Mouse (Mus musculus) MEL (cell line): ENCODE data around the gene Tgif1.
A peak's percentile ranks its signal among the peaks of the same experiment; 100 is the strongest.

Experiments
- BHLHE40 ChIP-seq: IDR thresholded peaks from 2 replicates; pipeline ENCODE4 v1.6.1; 2012; ENCODE audit warnings: low read depth, mild to moderate bottlenecking, inconsistent platforms, low read length, improper control_type of control experiment, borderline replicate concordance
- CTCF ChIP-seq, 3 experiments: IDR thresholded peaks in 2 of 3; conservative IDR thresholded peaks in 1 of 3; 2 replicates each; pipeline ENCODE4 v1.5.1; 2011 to 2012; ENCODE audit warnings: low read length in 3 of 3, low read depth in 2 of 3, mild to moderate bottlenecking in 2 of 3, improper control_type of control experiment in 1 of 3, inconsistent platforms in 1 of 3, mixed read lengths in 1 of 3, moderate library complexity in 1 of 3; ENCODE audit not compliant: control insufficient read depth in 1 of 3, insufficient read depth in 1 of 3, poor library complexity in 1 of 3, severe bottlenecking in 1 of 3
- ELF1 ChIP-seq: IDR thresholded peaks from 2 replicates; pipeline ENCODE4 v1.6.1; 2014; ENCODE audit warnings: low read depth, mild to moderate bottlenecking, inconsistent platforms, low read length, improper control_type of control experiment, moderate library complexity
- EP300 ChIP-seq, 2 experiments: IDR thresholded peaks; 2 replicates each; pipeline ENCODE4 v1.6.1; 2011; ENCODE audit warnings: improper control_type of control experiment in 2 of 2, low read length in 2 of 2, low read depth in 1 of 2, mild to moderate bottlenecking in 1 of 2
- MAFK ChIP-seq: IDR thresholded peaks from 2 replicates; pipeline ENCODE4 v1.6.1; 2011; ENCODE audit warnings: low read depth, mild to moderate bottlenecking, low read length, improper control_type of control experiment, borderline replicate concordance
- MYB ChIP-seq: IDR thresholded peaks from 2 replicates; pipeline ENCODE4 v1.6.1; 2011; ENCODE audit warnings: mild to moderate bottlenecking, low read depth, low read length, improper control_type of control experiment
- NELFE ChIP-seq: IDR thresholded peaks from 2 replicates; pipeline ENCODE4 v1.6.1; 2011; ENCODE audit warnings: low read depth, low read length, improper control_type of control experiment
- POLR2A ChIP-seq, 2 experiments: IDR thresholded peaks; 2 replicates each; pipeline ENCODE4 v1.6.1; 2011 to 2012; ENCODE audit warnings: low read length in 2 of 2, mild to moderate bottlenecking in 2 of 2, control low read depth in 1 of 2, improper control_type of control experiment in 1 of 2, low read depth in 1 of 2, moderate library complexity in 1 of 2; ENCODE audit not compliant: control insufficient read depth in 1 of 2, insufficient read depth in 1 of 2, poor library complexity in 1 of 2
- POLR2AphosphoS2 ChIP-seq: IDR thresholded peaks from 2 replicates; pipeline ENCODE4 v1.6.1; 2011; ENCODE audit warnings: low read length, improper control_type of control experiment
- RCOR1 ChIP-seq: IDR thresholded peaks from 2 replicates; pipeline ENCODE4 v1.6.1; 2012; ENCODE audit warnings: low read depth, mild to moderate bottlenecking, inconsistent platforms, low read length, improper control_type of control experiment
- USF1 ChIP-seq: IDR thresholded peaks from 2 replicates; pipeline ENCODE4 v1.6.1; 2014; ENCODE audit warnings: low read depth, mild to moderate bottlenecking, inconsistent platforms, low read length, improper control_type of control experiment, moderate library complexity
- USF2 ChIP-seq, 2 experiments: IDR thresholded peaks; 2 replicates each; pipeline ENCODE4 v1.6.1; 2011 to 2012; ENCODE audit warnings: improper control_type of control experiment in 2 of 2, low read length in 2 of 2, borderline replicate concordance in 1 of 2, inconsistent platforms in 1 of 2, low read depth in 1 of 2, mild to moderate bottlenecking in 1 of 2; ENCODE audit not compliant: insufficient read depth in 1 of 2
- ZKSCAN1 ChIP-seq: IDR thresholded peaks from 2 replicates; pipeline ENCODE4 v1.6.1; 2012; ENCODE audit warnings: low read depth, mild to moderate bottlenecking, inconsistent platforms, low read length, improper control_type of control experiment, moderate library complexity
- ZMIZ1 ChIP-seq: IDR thresholded peaks from 2 replicates; pipeline ENCODE4 v1.6.1; 2012; ENCODE audit warnings: low read depth, mild to moderate bottlenecking, inconsistent platforms, low read length, improper control_type of control experiment, moderate library complexity

GRCm38 (mm10) chr17:70872936-70873777 is 19.8 kb upstream of the Tgif1 start:
- no peak for TF ChIP-seq USF2 (IDR thresholded peaks at IDR 0.05; ENCODE audit: borderline replicate concordance in 1 of 2, insufficient read depth in 1 of 2, low read depth in 1 of 2, low read length in 2 of 2)
- TF ChIP-seq USF1 = peak; percentile 16; the same call in 1 of the 2 replicates
- no peak for TF ChIP-seq CTCF (IDR thresholded peaks at IDR 0.05 in 2 of 3, conservative IDR thresholded peaks at IDR 0.05 in 1 of 3; ENCODE audit: control insufficient read depth in 1 of 3, insufficient read depth in 1 of 3, low read depth in 2 of 3, low read length in 3 of 3, poor library complexity in 1 of 3, severe bottlenecking in 1 of 3)
- TF ChIP-seq MYB = no peak
- TF ChIP-seq ZKSCAN1 = no peak
- TF ChIP-seq BHLHE40 = peak; percentile 73; the same call in 1 of the 2 replicates
- TF ChIP-seq POLR2A (IDR thresholded peaks at IDR 0.05; ENCODE audit: control insufficient read depth in 1 of 2, insufficient read depth in 1 of 2, low read depth in 1 of 2, low read length in 2 of 2, poor library complexity in 1 of 2) = peak; percentile 44 to 87; a peak in 3 of 4 replicates
- TF ChIP-seq POLR2AphosphoS2 = peak; percentile 82
- no peak for TF ChIP-seq MAFK
- TF ChIP-seq EP300 (IDR thresholded peaks at IDR 0.05; ENCODE audit: low read depth in 1 of 2, low read length in 2 of 2) = no peak; a peak in 1 of 4 replicates
- TF ChIP-seq RCOR1 = no peak
- TF ChIP-seq ELF1 = 0 out of 2 replicates have a peak, but pooled peaks have one; percentile 11
- TF ChIP-seq NELFE = peak; percentile 75
- no peak for TF ChIP-seq ZMIZ1
